Mouse (Mus musculus) left cerebral cortex, postnatal 10 days (tissue): Measurements from ENCODE around the gene Bglap. TPM values are rescaled to one million over a fixed set of nuclear protein-coding genes. Genes with fewer than 3 reads are reported as not detected.
A peak's percentile ranks its signal among the peaks of the same experiment; 100 is the strongest.

Experiments used
- DNase-seq, 2 experiments: peaks; one replicate each; pipeline ENCODE4 v3.0.0; 2021 to 2022; ENCODE audit warnings: low spot score in 2 of 2, mixed read lengths in 1 of 2; ENCODE audit errors: extremely low spot score in 1 of 2
- intact Hi-C: fragments of 180-260 bp; cut with DNase I; formaldehyde crosslinking; loops from one replicate; pipeline ENCODE4 v1.15.1; 2025
- total RNA-seq, 2 experiments: library from RNA; stranded (reverse); gene quantifications; 2 replicates each; pipeline ENCODE4 v1.2.3; 2021

The Bglap gene
- total RNA-seq, 2 experiments from 2014 or later: 0.95 to 2.6 TPM

DNA sequence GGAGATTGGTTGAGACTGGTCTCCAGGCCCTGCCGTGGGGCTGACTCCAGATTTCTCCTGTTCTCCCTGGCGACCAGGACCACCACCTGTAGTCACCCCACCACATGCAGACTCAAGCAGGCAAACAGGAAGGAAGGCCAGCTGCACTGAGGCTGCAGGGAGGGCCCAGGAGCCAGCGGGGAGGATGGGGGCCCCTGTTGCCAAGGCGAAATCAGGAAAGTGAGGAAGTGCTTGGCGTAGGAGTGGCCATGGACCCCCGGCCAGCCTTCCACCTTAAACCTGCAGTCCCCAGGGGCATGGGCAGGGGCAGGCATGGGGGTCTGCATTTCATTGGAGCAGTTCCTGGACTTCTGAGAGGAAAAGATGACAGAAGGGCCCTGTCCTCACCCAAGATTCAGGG lies 23.2 kb downstream of the Bglap start:
- no peak for DNase-seq
- intact Hi-C loops: no loop called here

DNA sequence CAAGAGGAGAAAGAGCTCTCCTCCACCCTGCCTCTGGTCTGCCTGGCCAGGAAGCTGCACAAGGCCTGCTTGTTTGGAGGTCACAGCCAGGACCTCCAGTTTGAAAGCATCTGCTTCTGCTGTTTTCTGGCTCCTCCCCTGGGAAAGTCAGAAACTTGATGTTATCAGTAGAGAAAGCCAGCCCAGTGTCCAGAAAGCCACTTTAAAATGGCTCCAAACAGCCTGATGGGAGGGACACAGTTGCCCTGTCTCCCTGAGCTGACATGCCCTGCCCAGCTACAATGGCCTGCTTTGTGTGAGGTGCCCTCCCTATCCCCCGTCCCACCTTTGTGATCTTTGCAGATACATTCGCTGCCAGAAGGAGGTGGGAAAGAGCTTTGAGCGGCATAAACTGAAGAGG lies 24.3 kb downstream of the Bglap start:
- intact Hi-C loops: no loop called here
- DNase-seq: no peak

- intact Hi-C loops: no loop called here
- DNase-seq: no peak
Observed at GRCm38 (mm10) chr3:88359584-88359983, 24.7 kb downstream of the Bglap start.

GRCm38 (mm10) chr3:88354396-88355165 lies 29.7 kb downstream of the Bglap start:
- intact Hi-C loops: no loop called here
- DNase-seq: no peak

GRCm38 (mm10) chr3:88352907-88353306 lies 31.4 kb downstream of the Bglap start:
- intact Hi-C loops: no loop called here
- no peak for DNase-seq

DNA sequence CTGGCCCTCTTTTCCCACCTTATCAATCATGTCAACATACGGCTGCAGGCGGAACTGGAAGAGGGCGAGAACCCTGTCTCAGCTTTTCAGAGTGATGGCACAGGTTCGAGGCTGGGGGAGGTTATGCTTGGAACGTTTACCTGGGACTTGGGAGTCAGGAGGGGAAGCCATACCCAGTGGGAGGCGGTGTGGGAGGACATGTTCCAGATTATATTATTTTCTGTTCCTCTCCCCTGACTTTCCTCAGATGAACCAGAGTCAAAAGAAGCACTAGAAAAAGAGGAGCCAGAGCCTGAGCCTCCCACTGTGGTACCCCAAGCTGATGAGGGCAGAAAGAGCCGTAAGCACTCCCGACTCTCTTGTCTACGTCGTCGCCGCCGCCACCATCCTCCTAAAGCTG lies 33.5 kb downstream of the Bglap start:
- no peak for DNase-seq
- intact Hi-C loops: no loop called here

DNA sequence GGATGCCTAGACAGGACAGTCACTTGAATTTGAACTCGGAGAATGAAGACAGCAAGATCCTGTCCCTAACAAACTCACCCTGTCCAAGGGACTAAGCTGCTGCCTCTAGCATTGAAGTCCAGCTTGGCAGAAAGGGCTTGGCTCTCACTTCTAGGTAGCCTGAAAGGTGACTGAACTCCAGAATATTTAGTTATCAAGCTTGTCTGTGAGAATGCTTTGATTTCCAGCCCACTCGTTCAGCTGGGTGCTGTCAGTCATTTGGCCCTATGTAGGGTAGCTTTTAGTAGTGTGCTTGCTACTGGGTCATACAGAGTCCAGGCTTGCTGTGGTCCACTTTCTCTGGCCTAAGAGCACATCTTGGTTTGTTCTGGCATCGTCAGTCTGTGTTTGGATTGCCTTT lies 45.3 kb downstream of the Bglap start:
- DNase-seq: no peak
- intact Hi-C loops: no loop called here

- DNase-seq: no peak
- intact Hi-C loops: no loop called here
Observed at GRCm38 (mm10) chr3:88338316-88338715, 45.9 kb downstream of the Bglap start.

- intact Hi-C loops: no loop called here
- no peak for DNase-seq
Observed at GRCm38 (mm10) chr3:88337367-88338020, 46.8 kb downstream of the Bglap start.

GRCm38 (mm10) chr3:88336058-88337013 lies 47.9 kb downstream of the Bglap start, which contains the start of the genes Tmem79 and Smg5:
TSS of gene Tmem79 (minus strand) at chr3:88336148.
TSS of gene Smg5 (plus strand) at chr3:88336260.
- peak; percentile 95 to 97 for DNase-seq
- intact Hi-C loops: no loop called here

- no peak for DNase-seq
- intact Hi-C loops: no loop called here
Observed at GRCm38 (mm10) chr3:88335436-88336053, 48.7 kb downstream of the Bglap start.

GRCm38 (mm10) chr3:88334902-88335435 lies 49.3 kb downstream of the Bglap start:
- intact Hi-C loops: no loop called here
- DNase-seq: no peak

DNA sequence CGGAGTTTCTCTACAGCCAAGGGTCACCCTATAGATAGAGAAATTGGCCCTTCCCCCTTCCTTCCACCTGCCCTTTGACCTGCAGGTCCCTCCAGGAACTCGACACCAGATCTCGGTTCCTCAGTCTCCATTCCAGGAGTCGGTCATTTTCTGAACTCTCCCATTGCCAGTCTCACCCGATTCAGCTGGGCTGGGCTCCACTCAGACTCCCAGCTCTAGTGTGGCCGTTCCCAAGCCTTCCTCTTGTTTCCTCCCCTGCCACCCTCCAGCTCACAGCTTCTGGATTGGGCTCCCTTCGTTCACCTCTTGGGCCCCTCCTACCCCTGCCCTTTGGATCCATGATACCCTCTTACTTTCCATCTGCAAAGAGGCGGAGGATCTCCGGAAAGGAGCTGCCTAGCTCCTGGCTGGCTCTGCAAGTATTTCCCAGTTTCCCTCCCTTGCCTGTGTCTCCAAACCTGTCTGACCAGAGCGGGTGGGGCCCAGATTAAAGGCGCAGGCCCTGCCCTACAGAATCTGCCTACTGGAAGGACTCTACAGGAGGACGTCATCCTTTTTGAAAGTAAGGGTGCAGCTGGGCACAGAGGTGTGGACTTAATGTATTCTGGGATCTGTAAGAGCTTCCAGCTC lies 50.1 kb downstream of the Bglap start:
- DNase-seq: no peak
- intact Hi-C loops: no loop called here

Other genes with a start within 250 kb of the Bglap start
- 100 to 1,000 TPM; 149 to 160 TPM for gene Mef2d, start 242.1 kb downstream of the Bglap start, total RNA-seq
- under 1 TPM; 0.26 to 0.41 TPM for gene Rhbg, start 129.8 kb downstream of the Bglap start, total RNA-seq
- gene Gm38392, start 97.3 kb downstream of the Bglap start, total RNA-seq: under 1 TPM in 1 of 2 experiments, not detected in 1; 0.81 TPM
- gene Tsacc, start 87.5 kb downstream of the Bglap start, total RNA-seq: 1 to 10 TPM; 6.3 TPM
- 100 to 1,000 TPM; 215 to 224 TPM for gene Cct3, start 87.3 kb downstream of the Bglap start, total RNA-seq
- gene Glmp, start 59.4 kb downstream of the Bglap start, total RNA-seq: 10 to 100 TPM; 74.6 to 79.2 TPM
- 1 to 10 TPM in 1 of 2 experiments, under 1 TPM in 1; 0.63 to 1.5 TPM for gene Tmem79, start 48.3 kb downstream of the Bglap start, total RNA-seq
- 10 to 100 TPM; 73.5 to 74.7 TPM for gene Smg5, start 48.2 kb downstream of the Bglap start, total RNA-seq
- 1 to 10 TPM; 3.5 to 3.6 TPM for gene Paqr6, start 19.9 kb downstream of the Bglap start, total RNA-seq
- gene Bglap3, start 11.7 kb downstream of the Bglap start, total RNA-seq: under 1 TPM in 1 of 2 experiments, not detected in 1; 0.66 TPM
- gene Bglap2, start 5.8 kb downstream of the Bglap start, total RNA-seq: not detected
- 10 to 100 TPM; 10.3 to 11.5 TPM for gene Pmf1, start 25.9 kb upstream of the Bglap start, total RNA-seq
- gene Slc25a44, start 40.7 kb upstream of the Bglap start, total RNA-seq: 10 to 100 TPM; 60.3 to 62.5 TPM
- 10 to 100 TPM; 46.5 to 52.6 TPM for gene Sema4a, start 76.7 kb upstream of the Bglap start, total RNA-seq
- 10 to 100 TPM; 47.2 to 48.6 TPM for gene Lmna, start 125.5 kb upstream of the Bglap start, total RNA-seq
- 10 to 100 TPM in 1 of 2 experiments, 1 to 10 TPM in 1; 6.9 to 10.7 TPM for gene Mex3a, start 147.9 kb upstream of the Bglap start, total RNA-seq
- gene Rab25, start 163.8 kb upstream of the Bglap start, total RNA-seq: not detected
- 100 to 1,000 TPM; 109 to 110 TPM for gene Lamtor2, start 168.6 kb upstream of the Bglap start, total RNA-seq
- gene Ubqln4, start 169.3 kb upstream of the Bglap start, total RNA-seq: 10 to 100 TPM; 78.8 to 82.6 TPM
- 100 to 1,000 TPM; 127 to 128 TPM for gene Ssr2, start 191.4 kb upstream of the Bglap start, total RNA-seq
- gene Arhgef2, start 221.5 kb upstream of the Bglap start, total RNA-seq: 100 to 1,000 TPM; 257 to 264 TPM